Mouse (Mus musculus) ZHBTc4 (cell line): ENCODE data around the gene Bnipl.

Experiments
- DNase-seq: peaks from one replicate; pipeline ENCODE4 v3.0.0-alpha.2; 2011; ENCODE audit warnings: low read depth, low spot score

The Bnipl gene

DNA sequence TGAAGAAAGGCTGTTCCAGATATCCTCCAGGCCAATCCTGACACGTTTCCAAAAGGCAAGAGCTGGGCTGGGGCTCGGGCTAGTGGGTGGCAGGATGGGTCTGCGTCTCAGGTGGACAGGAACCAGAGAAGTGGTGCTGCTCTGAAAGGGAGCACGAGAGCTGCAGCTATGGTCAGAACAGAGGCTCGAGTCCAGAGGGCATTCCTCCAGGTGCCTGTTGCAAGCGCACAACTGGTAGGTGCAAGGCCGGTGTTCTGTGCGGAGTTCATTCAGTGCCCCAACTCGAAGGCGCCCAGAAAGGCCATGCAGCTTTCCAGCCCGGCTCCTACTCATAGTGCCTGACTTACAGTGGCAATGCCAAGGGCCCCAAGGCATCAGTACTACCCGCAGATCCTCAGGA is 11.0 kb downstream of the Bnipl start:
- peak; percentile 22 for DNase-seq

DNA sequence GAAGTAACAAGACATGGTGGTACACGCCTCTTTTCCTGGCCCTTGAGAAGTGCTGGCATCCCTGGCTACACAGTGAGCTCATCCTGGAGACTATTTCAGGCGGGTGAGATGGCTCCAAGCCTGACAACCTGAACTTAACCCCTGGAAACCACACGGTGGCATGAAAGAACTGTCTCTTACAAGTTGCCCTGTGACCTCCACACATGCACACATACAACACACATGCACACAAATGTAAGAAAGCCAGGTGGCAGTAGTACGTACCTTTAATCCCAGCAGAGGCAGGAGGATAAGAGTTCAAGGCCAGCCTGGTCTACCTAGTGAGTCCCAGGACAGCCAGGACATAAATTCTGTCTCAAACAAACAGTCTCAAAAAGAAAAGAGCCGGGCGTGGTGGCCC is 12.0 kb downstream of the Bnipl start:
- peak; percentile 56 for DNase-seq

DNA sequence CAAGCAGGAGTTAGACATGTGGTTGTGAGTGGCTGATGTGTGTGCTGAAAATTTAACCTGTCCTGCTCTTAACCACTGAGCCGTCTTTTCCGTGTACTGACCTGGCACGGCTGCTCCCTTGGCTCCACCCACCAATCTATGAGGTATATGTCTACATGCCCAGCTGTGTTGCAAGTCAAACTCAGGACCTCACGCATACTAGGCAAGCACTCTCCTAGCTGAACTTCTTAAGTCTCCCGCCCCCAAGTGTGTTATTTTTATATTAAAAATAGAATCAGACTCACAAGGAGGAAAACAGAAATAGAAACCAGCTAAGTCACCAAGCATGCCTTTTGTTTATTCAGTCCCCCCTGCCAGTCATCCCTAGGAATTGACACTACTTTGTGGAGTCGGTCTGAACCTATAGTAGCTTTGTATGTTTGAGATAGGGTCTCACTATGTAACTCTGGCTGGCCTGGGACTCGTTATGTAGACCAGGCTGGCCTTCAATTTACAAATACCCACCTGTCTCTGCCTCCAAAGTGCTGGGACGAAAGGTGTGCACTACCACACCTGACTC is 13.4 kb downstream of the Bnipl start:
- no peak for DNase-seq

DNA sequence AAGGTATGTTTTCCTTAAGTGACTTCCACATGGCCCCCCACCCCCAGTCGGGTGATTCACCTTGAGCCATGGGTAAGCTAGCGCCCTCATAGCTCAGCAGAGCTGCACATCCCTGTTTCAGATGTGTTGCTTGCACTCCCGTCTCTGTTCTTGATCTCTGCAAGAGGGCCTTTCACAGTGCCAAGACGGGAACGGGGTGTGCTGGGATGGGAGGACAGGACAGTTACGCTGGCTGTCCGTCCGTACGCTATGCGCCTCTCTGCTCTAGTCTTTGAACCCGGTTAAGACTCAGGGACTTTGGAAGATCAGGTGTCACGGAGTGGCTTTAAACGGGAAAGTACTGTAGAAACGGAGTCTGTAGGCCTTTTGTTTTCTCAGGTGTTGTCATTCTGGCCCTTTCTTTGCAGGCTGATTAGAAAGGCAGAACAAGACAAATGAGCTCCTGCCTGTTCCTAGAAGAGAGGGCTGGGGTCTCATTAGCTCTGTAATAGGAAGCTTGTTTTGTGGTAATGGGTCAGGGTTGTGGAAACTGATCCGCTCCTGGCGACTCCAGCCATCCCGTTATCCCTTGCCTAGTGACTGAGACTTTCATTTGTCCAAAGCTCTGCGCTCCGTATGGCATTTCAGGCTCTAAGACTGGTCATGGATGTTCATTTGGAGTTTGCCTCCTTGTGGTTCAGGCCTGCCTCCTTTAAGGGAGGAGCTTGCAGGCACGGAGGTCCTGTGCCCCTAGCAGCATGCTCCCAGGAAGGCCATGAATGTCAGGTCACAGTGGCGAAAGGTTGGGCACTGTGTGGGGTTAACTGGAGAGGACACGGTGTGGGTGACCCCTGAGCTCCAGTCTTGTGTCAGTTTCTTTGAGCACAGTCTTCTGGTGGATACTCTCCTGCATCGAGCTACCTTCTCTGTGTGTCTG is 15.3 kb downstream of the Bnipl start:
- DNase-seq, result peak; percentile 21

- no peak for DNase-seq
These were observed 17.6 kb downstream of the Bnipl start for GRCm38 (mm10) chr3:95233303-95233980.

DNA sequence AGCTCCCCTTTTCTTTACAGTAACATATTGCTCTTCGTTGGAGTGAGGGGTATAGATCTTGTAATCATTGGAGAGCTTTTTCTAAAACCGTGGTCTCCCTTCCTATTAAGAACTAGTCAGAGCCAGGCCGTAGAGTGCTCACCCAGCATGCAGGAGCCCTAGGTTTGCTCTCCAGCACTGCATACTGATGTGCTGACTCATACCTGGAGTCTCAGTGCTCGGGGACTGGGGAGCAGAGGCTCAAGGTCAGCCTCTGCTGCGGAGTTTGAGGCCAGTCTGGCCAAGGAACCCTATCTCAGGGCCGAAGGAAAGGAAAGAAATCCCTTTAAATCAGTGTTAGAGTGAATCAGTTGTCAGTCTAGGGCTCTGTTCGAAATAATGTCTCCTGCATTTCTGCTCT is 18.2 kb downstream of the Bnipl start:
- peak; percentile 46 for DNase-seq

DNA sequence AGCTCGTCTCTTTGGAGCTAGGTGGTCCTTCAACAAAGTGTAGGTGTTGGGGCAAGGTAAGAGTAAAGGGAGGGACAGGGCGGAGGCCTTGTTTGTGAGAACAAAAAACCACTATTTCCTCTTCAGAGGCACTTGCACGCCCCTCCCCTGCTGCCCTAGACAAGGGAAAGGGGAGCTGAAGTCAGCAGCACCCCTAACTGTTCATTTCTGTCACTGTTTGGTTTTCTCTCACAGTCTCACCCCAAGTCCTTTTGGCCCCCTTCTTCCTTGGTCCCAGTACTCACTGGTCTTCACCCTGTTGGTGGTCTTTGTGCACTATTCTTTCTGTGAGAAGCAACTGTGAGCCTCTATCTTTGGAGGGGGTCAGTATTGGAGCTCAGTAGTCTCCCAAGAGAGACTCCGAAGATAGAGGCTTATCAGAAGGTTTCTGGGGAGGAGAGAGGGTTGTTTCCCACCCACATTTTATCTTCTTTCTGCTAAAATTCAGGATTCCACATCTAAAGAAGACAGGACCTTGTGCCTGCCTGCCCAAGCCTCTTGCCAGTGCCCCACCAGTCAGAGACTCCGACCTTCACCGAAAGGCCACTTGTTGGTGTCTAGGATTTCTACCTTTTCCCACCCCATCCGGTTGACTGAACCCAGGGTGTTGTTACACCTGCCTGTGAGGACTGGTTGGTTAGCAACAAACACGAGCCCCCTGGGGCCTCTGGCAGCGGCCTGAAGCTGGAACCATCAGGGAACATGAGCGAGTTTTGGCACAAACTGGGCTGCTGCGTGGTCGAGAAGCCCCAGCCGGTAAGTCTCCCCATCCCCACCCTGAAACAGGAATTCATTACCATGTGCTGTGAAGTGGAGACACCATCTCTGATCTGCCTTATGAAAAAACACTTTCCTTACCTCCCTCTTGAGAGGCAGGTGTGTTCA is 19.4 kb downstream of the Bnipl start, which contains the start of gene Mllt11:
TSS of gene Mllt11 (minus strand) at position 874 of the 924 bp plus-strand sequence.
- no peak for DNase-seq

GRCm38 (mm10) chr3:95230495-95231297 is 20.3 kb downstream of the Bnipl start:
- peak; percentile 76 for DNase-seq

- DNase-seq, result no peak
These were observed 21.1 kb downstream of the Bnipl start for GRCm38 (mm10) chr3:95229781-95230494.

- DNase-seq, result peak; percentile 52
These were observed 21.9 kb downstream of the Bnipl start for GRCm38 (mm10) chr3:95228894-95229780.

- peak; percentile 87 for DNase-seq
These were observed 22.7 kb downstream of the Bnipl start, which contains the start of gene Cdc42se1 for GRCm38 (mm10) chr3:95228148-95228893. Gene Cdc42se1, plus strand, starts transcription at chr3:95228732.

- DNase-seq, result no peak
These were observed 23.8 kb downstream of the Bnipl start for GRCm38 (mm10) chr3:95227214-95227613.

DNA sequence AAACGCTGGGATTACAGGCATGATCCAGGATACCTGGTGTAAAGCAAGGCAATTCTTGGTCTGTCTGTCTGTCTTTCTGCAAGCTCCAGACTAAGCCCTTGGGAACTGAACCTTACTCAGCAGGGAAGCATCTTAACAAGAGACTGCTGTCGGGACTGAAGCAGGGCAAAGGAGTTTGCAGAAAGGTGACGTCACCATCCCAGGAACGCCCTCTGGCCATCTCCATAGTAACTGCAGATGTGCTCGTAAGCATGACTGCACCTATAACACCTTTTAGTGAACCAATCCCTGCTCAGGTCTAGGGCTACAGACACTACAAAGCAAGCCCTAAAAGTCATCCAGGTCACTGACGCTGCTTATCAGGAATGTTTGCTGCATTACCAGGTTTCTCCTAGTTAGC is 26.7 kb downstream of the Bnipl start:
- DNase-seq, result peak; percentile 90

GRCm38 (mm10) chr3:95223041-95223440 is 28.0 kb downstream of the Bnipl start:
- DNase-seq, result no peak

GRCm38 (mm10) chr3:95218466-95219137 is 32.4 kb downstream of the Bnipl start:
- peak; percentile 76 for DNase-seq

DNA sequence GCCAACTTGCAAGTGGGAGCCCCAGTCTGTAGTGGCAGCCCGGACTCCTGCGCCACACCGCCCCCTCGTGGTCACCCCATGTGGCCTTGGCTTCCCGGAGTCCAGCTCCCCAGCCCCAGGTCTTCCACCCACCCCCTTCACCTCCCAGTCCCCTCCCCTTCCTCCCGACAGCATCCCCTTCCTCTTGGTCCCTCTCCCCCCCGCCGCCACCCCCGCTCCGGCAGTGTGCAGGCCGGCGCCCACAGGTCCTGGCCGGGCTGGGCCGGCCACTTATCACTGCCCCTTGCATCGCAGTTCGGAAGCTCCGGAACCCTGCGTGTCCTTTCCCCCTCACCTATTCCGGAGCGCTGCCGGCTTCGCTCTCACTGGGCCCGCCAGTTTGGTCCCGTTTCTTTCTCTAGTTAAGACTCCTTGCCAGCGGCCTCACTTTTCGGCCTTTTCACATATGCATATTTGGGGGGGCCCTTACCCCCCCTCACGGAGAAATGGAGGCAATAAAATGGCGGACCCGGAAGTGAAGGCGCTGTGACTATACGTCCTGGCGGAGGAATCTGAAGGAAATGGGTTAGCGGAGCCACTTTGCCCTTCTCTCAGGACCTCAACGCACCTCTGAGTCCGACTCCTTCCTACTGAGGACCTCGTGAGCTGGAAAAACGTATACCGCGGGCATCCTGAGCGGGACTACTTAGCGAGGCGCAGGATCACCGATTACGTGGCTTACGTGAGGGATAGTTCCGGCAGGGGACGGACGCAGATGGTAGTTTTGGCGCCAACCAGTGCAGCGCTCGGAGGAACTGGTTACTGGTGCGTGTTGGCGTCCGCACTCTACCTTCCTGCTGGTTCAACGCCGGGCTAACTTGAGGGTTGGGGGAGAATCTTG is 33.5 kb downstream of the Bnipl start, which contains the start of gene Gabpb2:
TSS of gene Gabpb2 (minus strand) at position 662 of the 880 bp plus-strand sequence.
- peak; percentile 98 for DNase-seq
